Mouse (Mus musculus) left cerebral cortex, postnatal 36 days (tissue): Measurements from ENCODE around the gene Ifnar2. TPM values are rescaled to one million over a fixed set of nuclear protein-coding genes. Genes with fewer than 3 reads are reported as not detected.

Experiments used
- DNase-seq, 2 experiments: peaks; one replicate each; pipeline ENCODE4 v3.0.0; 2021 to 2022; ENCODE audit warnings: low spot score in 2 of 2, mixed read lengths in 1 of 2
- intact Hi-C: fragments of 180-260 bp; cut with DNase I; formaldehyde crosslinking; loops from one replicate; pipeline ENCODE4 v1.15.1; 2025
- total RNA-seq, 2 experiments: library from RNA; stranded (reverse); gene quantifications; 2 replicates each; pipeline ENCODE4 v1.2.3; 2021

Gene Ifnar2
- total RNA-seq, 2 experiments from 2014 or later = 19.4 to 25.1 TPM

GRCm38 (mm10) chr16:91355160-91355559 is 17.4 kb upstream of the Ifnar2 start:
- no peak for DNase-seq
- intact Hi-C loops = no loop called here

GRCm38 (mm10) chr16:91356760-91357525 is 15.6 kb upstream of the Ifnar2 start:
- intact Hi-C loops = no loop called here
- no peak for DNase-seq

GRCm38 (mm10) chr16:91357526-91357900 is 15.1 kb upstream of the Ifnar2 start:
- no peak for DNase-seq
- intact Hi-C loops = no loop called here

- no peak for DNase-seq
- intact Hi-C loops = no loop called here
Observed at GRCm38 (mm10) chr16:91358555-91358954, 14.0 kb upstream of the Ifnar2 start.

- intact Hi-C loops = no loop called here
- DNase-seq = no peak
Observed at GRCm38 (mm10) chr16:91359531-91359930, 13.1 kb upstream of the Ifnar2 start.

- intact Hi-C loops = loop anchor here (5.0 kb wide), 3 partner anchors 37 to 152 kb away; no protein-coding TSS in a partner anchor
- DNase-seq = no peak
Observed at GRCm38 (mm10) chr16:91360162-91360561, 12.4 kb upstream of the Ifnar2 start.

GRCm38 (mm10) chr16:91362006-91362405 is 10.6 kb upstream of the Ifnar2 start:
- intact Hi-C loops = loop anchor here (5.0 kb wide), 3 partner anchors 35 to 150 kb away; no protein-coding TSS in a partner anchor

GRCm38 (mm10) chr16:91362616-91363272 is 9.8 kb upstream of the Ifnar2 start:
- no peak for DNase-seq
- intact Hi-C loops = loop anchor here (5.0 kb wide), 3 partner anchors 35 to 150 kb away; no protein-coding TSS in a partner anchor

More at GRCm38 (mm10) chr16:91362006-91362405, 10.6 kb upstream of the Ifnar2 start:
- no peak for DNase-seq

GRCm38 (mm10) chr16:91363483-91363882 is 9.1 kb upstream of the Ifnar2 start:
- no peak for DNase-seq
- intact Hi-C loops = loop anchor here (5.0 kb wide), 3 partner anchors 34 to 149 kb away; no protein-coding TSS in a partner anchor

GRCm38 (mm10) chr16:91366567-91366966 is 6.0 kb upstream of the Ifnar2 start:
- no peak for DNase-seq
- intact Hi-C loops = no loop called here

GRCm38 (mm10) chr16:91367066-91367465 is 5.5 kb upstream of the Ifnar2 start:
- DNase-seq = no peak
- intact Hi-C loops = no loop called here

GRCm38 (mm10) chr16:91373473-91374252 is 1.1 kb downstream of the Ifnar2 start:
- intact Hi-C loops = loop anchor here (2.0 to 10.0 kb wide), 2 partner anchors 33 to 111 kb away; partner anchors contain the start of genes Ifnar1 and Il10rb
- no peak for DNase-seq

- no peak for DNase-seq
- intact Hi-C loops = loop anchor here (10.0 kb wide), 1 partner anchor 111 kb away; the partner anchor contains the start of gene Ifnar1
Observed at GRCm38 (mm10) chr16:91374253-91374634, 1.7 kb downstream of the Ifnar2 start.

GRCm38 (mm10) chr16:91376701-91377100 is 4.1 kb downstream of the Ifnar2 start:
- no peak for DNase-seq
- intact Hi-C loops = loop anchor here (10.0 kb wide), 1 partner anchor 108 kb away; the partner anchor contains the start of gene Ifnar1

- no peak for DNase-seq
- intact Hi-C loops = loop anchor here (10.0 kb wide), 1 partner anchor 106 kb away; the partner anchor contains the start of gene Ifnar1
Observed at GRCm38 (mm10) chr16:91378431-91378986, 5.9 kb downstream of the Ifnar2 start.

- intact Hi-C loops = loop anchor here (10.0 kb wide), 1 partner anchor 106 kb away; the partner anchor contains the start of gene Ifnar1
- DNase-seq = no peak
Observed at GRCm38 (mm10) chr16:91378991-91379390, 6.4 kb downstream of the Ifnar2 start.

- intact Hi-C loops = loop anchor here (10.0 kb wide), 1 partner anchor 105 kb away; the partner anchor contains the start of gene Ifnar1
- no peak for DNase-seq
Observed at GRCm38 (mm10) chr16:91379412-91379811, 6.8 kb downstream of the Ifnar2 start.

- intact Hi-C loops = no loop called here
- DNase-seq = no peak
Observed at GRCm38 (mm10) chr16:91380151-91380550, 7.6 kb downstream of the Ifnar2 start.

- no peak for DNase-seq
- intact Hi-C loops = no loop called here
Observed at GRCm38 (mm10) chr16:91381606-91382005, 9.0 kb downstream of the Ifnar2 start.
